Mouse (Mus musculus): ENCODE results near the gene Tprg. TPM values are rescaled to one million over a fixed set of nuclear protein-coding genes. Genes with fewer than 3 reads are reported as not detected.

Tprg gene
- not detected in 2 replicates for polyA plus RNA-seq (2012; rRNA removed)

DNA sequence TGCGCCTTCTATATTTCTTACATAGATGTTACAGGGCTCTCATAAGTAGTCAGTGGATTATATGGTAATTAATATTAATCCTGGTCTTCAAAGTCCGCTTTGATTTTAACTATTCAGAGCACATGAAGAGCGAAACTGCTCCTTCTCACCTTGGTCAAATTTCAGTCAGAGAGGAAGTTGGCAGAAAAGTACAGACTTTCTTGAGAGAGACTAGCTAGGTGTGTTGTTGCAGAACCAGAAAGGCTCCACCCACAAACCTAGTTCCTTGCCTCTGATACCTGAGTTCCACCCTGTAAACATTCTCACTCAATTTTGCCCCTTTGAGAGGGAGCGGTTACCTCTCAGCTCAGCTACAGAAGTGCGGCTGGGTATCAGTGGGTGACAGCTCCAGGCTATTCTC is at the start of gene Tprg:
Gene Tprg (plus strand): TSS at position 301 of the 400 bp plus-strand sequence.

